Mouse (Mus musculus) brain, adult 2 months (tissue): ENCODE measurements around the gene Atp6v1g2.
A peak's percentile ranks its signal among the peaks of the same experiment; 100 is the strongest.

Experiments
- DNase-seq: peaks from one replicate; pipeline ENCODE4 v3.0.0; 2011; ENCODE audit warnings: low read depth, low spot score

Gene Atp6v1g2

DNA sequence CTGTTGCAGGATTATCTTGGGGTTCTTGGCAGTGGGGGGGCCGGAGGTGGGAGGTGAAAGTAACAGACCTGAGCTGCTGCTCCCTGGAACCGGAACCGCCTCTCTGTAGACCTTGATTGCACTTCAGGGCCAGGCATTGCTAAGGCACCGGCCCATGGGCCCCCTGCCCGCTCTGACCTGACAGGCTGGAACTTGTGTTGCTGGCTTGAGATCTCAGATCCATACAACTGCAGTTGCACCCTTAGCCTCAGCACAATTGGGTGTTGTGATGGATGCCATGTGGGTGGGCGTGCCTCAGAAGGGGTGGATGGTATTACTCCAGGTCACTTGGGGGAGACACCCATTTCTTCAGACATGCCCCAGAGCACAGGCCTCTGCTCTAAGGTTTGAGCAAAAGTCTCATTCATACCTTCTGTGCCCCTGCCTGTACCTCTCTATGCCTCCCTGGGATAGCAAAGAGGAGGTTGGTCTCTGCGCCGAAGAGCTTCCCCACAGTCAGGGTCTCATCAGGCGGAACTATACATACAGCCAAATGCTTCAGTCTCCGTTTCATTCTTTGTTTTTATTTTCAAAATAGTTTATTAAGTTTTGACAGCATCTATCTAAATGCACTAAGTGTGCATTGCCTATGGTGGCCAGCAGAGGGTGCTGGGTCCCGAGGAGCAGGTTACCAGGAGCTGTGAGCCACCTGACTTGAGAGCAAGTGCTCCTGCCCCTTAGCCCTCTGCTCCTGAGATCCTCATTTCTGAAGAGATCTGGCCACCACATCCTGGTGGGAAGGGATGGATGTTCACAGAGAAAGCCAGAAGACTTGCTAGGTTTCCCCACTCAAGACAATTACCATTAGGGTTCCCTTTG lies 21.0 kb downstream of the Atp6v1g2 start:
- DNase-seq, result peak; percentile 69

DNA sequence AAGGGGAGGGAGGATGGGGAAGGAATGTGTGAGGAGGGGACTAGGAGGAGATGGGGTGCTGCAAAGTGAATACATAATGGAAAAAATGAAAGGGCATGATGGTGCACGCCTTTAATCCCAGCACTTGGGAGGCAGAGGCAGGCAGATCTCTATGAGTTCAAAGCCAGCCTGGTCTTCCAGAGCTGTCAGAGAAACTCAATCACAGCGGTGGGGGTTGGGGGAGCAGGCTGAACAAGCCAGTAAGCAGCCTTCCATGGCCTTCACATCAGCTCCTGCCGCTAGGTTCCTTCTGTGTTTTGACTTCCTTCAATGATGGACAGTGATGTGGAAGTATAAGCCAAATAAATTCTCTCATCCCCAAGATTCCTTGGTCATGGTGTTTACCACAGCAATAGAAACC lies 21.8 kb downstream of the Atp6v1g2 start:
- DNase-seq, result no peak

DNA sequence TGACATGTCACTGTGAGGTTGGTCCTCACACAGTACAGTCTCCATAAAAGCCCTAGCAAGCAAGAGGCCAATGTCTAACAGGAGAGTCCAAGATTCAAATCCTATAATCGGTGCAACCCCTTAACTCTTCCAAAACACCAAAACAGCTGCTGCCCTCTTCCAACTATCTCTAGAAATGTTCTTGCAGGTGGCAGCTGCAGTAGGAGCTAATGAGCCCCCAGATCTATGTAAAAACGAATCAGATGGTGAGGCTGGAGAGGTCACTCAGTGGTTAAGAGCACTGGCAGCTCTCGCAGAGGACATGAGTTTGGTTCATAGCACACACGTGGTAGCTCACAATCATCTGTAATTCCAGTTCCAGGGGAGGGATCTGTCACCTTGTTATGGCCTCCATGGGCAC lies 22.2 kb downstream of the Atp6v1g2 start:
- no peak for DNase-seq

DNA sequence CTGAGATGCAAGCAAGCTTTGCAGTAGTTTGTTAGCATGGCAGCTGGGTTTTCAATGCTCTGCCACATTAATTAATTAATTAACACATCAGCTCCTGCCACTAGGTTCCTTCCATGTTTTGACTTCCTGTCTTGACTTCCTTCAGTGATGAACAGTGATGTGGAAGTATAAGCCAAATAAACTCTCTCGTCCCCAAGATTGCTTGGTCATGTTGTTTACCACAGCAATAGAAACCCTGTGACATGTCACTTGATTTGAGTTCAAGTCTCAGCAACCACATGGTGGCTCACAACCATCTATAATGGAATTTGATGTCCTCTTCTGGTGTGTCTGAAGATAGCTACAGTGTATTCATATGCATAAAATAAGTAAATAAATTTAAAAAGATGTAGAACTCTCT lies 23.9 kb downstream of the Atp6v1g2 start:
- no peak for DNase-seq

DNA sequence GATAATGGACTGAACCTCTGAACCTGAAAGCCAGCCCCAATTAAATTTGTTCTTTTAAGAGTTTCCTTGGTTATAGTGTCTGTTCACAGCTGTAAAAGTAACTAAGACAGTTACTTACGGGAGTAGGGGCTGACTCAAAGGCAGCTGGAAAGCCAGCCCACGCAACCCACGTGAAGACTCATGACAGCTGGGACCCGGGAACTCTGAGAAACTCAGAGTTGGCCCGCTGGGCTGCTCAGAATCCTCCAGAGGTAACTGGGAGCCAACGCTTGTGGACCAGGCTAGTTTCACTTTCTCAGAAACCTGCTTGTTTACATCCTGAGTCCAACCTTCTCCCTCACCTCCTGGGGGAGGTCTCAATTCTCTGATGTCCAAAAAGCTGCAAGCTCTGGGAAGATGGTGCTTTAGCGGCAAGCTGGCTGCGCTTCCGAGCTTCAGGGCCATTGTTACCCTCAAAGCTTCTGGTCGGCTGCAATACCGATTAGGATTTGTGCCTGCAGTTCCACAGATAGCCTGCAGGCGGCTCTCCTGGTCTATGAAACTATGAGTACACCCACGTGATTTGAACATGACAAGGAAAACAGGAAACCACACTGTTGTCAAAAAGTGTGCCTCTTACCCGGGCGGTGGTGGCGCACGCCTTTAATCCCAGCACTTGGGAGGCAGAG lies 24.5 kb downstream of the Atp6v1g2 start:
- DNase-seq, result peak; percentile 92

DNA sequence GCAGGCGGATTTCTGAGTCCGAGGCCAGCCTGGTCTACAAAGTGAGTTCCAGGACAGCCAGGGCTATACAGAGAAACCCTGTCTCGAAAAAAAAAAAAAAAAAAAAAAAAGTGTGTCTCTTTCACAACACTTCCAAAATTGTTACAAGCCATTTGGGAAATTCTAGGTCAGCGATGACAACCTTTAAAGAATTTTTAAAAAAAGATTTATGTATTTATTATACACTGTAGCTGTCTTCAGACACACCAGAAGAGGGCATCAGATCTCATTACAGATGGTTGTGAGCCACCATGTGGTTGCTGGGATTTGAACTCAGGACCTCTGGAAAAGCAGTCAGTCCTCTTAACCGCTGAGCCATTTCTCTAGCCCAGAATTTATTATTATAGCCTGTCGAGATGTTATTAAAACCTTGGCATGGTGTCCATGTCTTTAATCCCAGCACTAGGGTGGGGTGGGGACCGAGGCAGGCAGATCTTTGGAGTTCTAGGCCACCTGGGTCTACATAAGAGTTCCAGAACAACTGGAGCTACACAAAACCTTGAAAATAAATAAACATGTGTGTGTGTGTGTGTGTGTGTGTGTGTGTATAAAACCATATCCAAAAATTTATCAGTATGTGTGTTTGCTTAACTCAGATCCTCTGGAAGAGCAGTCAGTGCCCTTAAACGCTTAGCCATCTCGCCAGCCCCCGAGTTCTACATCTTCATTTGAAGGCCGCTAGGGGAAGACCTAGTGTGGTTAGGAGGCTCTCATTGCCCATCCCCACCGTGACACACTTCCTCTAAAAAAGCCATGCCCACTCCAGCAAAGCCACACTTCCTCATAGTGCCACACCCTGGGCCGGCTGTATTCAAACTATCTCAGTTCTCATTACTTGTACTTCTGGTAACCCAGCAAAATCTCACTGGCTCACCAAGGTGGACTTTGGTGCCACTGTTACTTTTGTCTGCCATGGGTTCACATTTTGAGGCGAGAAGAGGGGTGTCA lies 25.3 kb downstream of the Atp6v1g2 start:
- no peak for DNase-seq

DNA sequence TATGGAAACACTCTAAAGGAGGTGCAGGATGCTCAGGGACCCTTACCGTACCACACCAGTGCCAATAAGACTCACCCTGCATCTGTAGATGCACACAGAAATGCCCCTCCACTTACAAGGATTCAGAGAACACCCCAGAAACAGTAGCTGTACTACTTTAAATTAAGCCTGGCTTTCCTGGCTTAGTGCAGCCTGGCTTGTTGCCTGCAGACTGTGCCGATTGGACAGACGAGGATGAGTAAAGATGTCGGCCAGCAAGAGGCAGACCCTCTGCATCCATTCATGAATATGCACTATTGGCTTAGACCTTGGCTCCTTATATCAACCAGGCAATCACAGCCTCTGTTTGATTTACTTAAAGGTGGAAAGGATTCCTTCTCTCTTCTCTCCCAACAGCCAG lies 26.2 kb downstream of the Atp6v1g2 start:
- no peak for DNase-seq

DNA sequence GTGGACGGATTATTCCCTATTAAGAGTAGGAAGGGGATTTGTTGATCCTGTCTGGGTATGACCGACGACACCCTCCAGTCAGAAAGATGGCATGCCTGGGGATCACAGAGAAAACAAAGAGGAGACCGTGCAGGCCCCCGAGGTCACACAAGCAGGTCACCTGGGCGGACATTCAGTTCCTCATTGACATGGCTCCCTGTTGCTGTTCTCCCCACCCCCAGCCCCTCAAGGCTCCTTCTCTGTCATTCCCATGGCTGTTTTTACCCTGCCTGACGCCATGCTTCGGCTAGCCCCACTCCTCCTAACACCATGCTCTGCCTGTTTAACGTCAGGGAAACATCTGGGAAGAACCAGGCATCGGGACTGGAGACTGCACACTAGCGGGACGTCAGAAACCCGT lies 28.2 kb downstream of the Atp6v1g2 start:
- DNase-seq, result no peak

DNA sequence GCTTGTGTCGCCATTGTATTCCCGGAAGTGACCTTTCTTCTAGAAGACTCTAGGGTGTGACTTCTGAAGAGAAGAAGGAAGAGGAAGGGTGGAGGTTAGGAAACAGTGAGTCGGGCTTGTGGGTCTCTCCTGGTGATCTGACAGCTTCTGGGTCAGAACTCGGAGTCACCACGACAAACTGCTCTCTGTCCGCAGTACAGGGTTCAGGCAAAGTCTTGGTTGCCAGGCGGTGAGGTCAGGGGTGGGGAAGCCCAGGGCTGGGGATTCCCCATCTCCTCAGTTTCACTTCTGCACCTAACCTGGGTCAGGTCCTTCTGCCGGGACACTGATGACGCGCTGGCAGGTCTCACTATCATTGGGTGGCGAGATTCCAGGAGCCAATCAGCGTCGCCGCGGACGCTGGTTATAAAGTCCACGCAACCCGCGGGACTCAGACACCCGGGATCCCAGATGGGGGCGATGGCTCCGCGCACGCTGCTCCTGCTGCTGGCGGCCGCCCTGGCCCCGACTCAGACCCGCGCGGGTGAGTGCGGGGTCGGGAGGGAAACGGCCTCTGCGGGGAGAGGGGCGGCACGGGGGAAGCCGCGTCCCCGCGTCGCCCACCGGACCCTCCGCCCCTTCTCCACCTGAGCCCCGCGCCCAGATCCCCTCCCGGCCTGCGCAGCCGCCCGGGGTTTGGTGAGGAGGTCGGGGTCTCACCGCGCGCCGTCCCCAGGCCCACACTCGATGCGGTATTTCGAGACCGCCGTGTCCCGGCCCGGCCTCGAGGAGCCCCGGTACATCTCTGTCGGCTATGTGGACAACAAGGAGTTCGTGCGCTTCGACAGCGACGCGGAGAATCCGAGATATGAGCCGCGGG lies 29.4 kb downstream of the Atp6v1g2 start, which contains the start of gene H2-D1:
Gene H2-D1 (plus strand): TSS at position 67 of the 859 bp plus-strand sequence.
- peak; percentile 97 for DNase-seq

DNA sequence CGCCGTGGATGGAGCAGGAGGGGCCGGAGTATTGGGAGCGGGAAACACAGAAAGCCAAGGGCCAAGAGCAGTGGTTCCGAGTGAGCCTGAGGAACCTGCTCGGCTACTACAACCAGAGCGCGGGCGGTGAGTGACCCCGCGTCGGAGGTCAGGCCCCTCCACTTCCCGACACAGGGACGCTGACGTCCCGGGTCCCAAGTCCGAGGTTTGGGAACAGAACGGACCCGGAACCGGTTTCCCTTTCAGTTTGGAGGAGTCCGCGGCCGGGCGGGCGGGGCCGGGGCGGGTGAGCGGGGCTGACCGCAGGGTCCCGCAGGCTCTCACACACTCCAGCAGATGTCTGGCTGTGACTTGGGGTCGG lies 30.0 kb downstream of the Atp6v1g2 start:
- no peak for DNase-seq

DNA sequence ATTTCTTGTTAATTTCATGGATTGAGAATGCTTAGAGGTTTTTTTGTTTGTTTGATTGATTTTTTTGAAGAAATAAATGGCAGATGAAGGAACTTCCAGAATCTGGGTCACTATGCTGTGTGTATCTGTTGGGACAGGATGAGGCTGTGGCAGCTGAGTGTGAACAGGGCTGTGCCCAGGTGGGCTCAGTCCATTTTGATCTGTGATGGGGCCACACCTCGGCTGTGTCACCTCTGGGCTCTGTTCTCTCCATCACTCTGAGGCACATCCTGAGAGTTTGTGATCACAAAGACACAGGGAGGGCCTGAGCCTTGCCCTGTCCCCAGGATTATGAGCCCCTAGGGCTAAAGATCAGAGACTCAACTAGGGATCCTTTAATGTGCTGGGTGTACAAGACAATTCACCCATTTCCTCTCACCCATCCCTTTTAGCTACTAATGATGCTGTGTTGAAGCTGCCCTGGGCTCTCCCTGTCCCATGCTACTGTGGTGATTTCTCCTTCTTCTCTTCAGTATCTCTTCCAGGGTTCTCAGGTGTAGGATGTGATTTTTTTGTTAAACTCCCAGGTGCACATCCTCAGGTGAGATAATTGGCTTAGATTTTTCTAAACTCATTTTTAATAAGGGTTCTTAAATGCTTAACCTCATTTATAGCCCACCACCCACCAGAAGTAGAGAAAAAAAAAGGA lies 34.1 kb downstream of the Atp6v1g2 start:
- DNase-seq, result no peak

DNA sequence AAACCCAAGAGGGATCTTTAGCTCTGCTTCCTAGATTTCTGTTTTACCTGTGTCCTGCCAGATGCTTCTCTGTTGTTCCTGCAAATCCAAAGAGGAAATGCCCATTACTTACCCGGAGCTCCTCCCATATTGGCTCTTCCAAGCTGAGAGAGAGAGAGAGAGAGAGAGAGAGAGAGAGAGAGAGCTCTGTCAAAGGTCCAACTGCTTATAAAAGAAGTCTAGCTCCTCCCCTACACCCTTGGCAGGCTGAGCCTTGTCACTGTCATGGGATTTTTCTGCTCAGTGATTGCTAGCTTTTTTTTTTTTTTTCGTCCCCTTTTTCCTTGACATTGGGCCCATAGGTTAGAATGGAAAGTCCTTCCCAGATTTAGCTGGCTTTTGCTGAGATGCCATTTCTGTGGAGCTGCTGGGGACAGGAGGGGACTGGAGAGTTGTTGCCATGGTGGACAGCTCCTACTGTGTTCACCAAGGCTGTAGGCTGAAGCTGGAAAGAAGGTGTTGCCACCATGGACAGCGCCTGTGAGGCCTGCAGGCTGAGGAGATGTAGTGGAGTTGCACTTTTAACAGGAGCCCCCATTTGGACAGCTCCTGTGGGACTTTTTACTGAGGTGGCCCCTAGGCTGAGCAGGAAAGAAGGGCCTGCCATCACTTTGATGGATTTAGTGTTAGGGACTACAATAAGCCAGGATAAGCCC lies 36.3 kb downstream of the Atp6v1g2 start:
- no peak for DNase-seq

DNA sequence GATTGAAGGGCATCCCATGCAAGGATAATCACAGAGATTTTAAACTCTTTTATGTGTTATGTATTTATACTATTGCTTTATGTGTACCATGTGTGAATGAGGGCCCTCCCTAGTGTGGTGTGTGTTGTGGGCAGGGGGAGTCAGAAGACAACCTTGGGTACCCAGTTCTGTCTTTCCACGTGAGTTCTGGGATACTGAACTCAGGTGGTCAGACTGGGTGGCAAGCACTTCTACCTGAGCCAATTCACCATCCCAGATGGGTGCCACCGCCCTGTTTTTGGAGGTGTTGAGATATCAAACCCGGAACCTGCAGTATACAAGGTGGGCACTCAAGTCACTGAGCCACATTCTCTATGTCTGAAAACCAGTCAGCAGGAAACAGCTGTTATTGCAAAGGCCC lies 38.8 kb downstream of the Atp6v1g2 start:
- DNase-seq, result no peak

DNA sequence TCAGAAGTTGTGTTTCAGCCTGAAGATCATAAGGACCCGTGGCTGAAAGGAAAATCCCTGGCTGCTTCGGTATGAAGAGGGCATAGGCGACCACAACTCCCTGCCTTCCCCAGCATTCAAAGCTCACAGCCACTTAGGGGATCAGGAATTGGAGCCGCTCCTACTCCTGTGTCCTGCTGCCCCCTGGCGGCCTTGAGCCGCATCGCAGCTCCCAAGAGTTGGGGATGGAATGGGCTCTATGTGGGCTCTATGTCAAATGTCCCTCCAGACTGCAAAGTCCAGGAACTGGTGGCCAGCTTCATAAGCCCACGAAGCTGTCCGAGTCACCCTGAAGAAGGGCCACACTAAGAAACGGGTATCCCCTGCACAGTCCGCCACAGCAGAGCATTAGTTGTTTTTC lies 41.3 kb downstream of the Atp6v1g2 start:
- DNase-seq, result peak; percentile 79

DNA sequence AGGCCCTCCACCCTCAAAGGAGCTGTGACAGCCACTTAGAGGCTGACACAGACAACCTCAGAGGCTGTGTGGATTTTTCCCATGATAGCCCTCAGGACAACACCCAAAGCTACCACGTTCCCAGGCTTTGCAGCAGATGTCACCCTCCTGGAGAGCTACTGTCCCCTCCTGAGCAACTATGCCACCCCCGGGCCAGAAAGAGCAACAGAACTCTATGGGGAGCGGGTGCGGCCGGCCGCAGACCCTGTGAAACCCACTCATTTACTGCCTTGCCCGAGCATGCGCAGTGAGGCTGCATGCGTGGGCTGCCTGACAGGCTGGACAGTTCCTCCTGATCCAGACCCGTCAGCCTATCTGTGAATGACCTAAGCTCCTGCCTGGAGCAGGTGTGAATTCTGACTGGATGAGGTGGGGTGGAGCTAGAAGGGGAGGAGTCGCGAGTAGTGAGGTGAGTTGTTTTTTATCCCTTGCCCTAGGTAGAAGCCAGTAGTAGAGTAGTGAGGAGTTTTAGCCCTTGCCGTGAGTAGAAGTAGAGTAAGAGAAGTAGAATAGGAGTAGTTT lies 42.9 kb downstream of the Atp6v1g2 start:
- no peak for DNase-seq

DNA sequence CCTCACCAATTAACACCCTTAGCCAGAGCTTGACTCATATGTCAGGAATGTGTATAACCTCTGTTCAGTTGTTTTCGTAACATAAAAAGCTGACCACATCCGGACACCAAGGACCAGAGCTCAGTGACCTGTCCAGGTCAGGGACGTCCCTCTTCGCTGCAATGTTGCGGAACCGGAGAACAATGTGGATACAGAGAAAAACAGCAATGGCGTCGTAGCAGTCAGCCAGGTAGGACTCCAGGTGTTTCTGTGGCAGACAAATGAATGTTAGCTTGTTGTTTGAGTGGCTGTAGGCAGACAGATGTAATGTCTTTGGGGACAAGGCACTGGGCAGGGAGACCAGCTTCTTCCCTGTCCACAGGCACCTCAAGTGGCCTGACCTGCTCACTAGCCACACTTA lies 44.6 kb downstream of the Atp6v1g2 start:
- no peak for DNase-seq

DNA sequence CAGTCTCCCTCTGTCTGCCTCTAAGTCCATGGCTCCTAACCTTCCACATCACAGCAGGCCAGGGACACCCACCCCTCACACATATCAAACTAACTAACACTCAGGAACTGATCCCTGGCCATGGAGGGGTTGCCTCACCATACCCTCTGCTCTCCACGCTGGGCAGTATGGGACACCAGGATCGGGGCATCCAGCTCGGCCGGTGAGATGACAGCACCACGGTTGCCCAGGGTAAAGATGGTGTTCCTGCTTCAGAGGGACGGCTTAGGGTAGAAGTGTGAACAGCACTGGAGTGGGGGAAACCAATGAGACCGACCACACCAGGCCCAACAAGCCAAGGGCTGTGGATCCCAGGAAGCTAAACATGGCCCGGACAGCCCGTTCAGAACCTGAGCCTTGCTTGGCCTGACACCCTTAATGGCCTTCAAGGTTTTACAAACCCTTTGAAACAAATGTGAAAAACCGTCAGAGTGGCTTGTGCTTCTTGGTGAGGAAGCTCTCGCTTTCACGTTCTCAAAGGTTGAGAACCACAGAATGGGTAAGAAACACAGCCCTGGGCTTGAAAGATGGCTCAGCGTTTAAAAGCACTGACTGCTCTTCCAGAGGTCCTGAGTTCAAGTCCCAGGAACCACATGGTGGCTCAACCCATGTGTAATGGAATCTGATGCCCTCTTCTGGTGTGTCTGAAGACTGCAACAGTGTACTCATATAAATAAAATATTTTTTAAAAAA lies 45.7 kb downstream of the Atp6v1g2 start:
- DNase-seq, result no peak

DNA sequence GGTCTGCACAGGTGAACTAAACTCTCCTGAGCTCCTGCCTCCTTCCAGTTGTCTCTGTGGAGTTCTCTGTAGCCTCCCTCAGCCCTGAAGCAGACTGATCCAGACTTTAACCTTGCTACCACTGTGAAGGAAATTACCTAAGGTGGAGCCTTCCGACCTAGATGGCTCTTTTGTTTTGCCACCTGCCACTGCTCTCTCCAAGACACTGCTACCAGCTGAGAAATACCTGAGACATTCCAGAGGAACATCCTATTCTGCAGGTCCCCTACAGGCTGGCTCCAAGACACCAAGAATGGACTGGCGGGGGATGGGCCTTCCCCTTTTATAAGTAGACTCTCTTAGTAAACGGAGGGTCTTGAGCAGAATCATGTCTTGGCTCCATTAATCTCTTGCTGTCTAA lies 46.8 kb downstream of the Atp6v1g2 start:
- DNase-seq, result no peak

DNA sequence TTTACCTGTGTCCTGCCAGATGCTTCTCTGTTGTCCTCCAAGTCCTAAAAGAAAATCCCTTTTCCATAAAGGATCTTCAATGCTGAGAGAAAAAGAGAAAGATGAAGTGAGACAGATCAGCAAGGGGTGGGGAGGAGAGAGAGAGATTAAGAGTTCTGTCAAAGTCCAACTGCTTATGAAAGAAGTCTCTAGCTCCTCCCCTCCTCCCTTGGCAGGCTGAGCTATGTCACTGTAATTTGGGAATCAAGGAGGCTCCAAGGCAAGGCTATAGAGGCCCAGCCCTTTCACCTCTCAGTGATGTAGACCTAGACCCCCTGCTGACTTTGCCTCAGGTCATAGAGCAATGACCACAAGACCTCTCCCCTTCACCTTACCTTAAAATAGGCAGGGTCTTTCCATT lies 52.0 kb downstream of the Atp6v1g2 start:
- no peak for DNase-seq
